Mouse (Mus musculus): ENCODE measurements at regions not wholly inside any gene's neighbourhood (a gene's known extent, or its start where the extent isn't known, plus 50 kb on each side); places are given as distances from the start of the nearest gene placed in this dataset.

GRCm38 (mm10) chr3:56789155-56789554 is 512.6 kb downstream of the Tm4sf1 start:
- DNase-seq = no peak

- no peak for DNase-seq
These were observed 527.9 kb downstream of the Tm4sf1 start for GRCm38 (mm10) chr3:56773920-56774319.

- DNase-seq = no peak
These were observed 531.6 kb downstream of the Tm4sf1 start for GRCm38 (mm10) chr3:56770225-56770624.

- no peak for DNase-seq
These were observed 534.7 kb downstream of the Tm4sf1 start for GRCm38 (mm10) chr3:56767133-56767532.

GRCm38 (mm10) chr3:56764336-56764735 is 537.5 kb downstream of the Tm4sf1 start:
- no peak for DNase-seq

GRCm38 (mm10) chr3:56763896-56764295 is 537.9 kb downstream of the Tm4sf1 start:
- DNase-seq = no peak

- DNase-seq = no peak
These were observed 548.1 kb downstream of the Tm4sf1 start for GRCm38 (mm10) chr3:56753654-56754053.

- DNase-seq = no peak
These were observed 549.9 kb downstream of the Tm4sf1 start for GRCm38 (mm10) chr3:56751926-56752325.

- DNase-seq = no peak
These were observed 557.4 kb upstream of the Nbea start for GRCm38 (mm10) chr3:56740902-56741301.

GRCm38 (mm10) chr3:56739451-56739850 is 556.0 kb upstream of the Nbea start:
- DNase-seq = no peak

GRCm38 (mm10) chr3:56730849-56731248 is 547.3 kb upstream of the Nbea start:
- DNase-seq = no peak

- no peak for DNase-seq
These were observed 541.5 kb upstream of the Nbea start for GRCm38 (mm10) chr3:56724991-56725390.

- no peak for DNase-seq
These were observed 524.8 kb upstream of the Nbea start for GRCm38 (mm10) chr3:56708260-56708659.

GRCm38 (mm10) chr3:56707312-56707711 is 523.8 kb upstream of the Nbea start:
- no peak for DNase-seq

GRCm38 (mm10) chr3:56706038-56706437 is 522.5 kb upstream of the Nbea start:
- no peak for DNase-seq

GRCm38 (mm10) chr3:56698941-56699340 is 515.4 kb upstream of the Nbea start:
- DNase-seq = no peak

GRCm38 (mm10) chr3:56698248-56698647 is 514.7 kb upstream of the Nbea start:
- DNase-seq = no peak

GRCm38 (mm10) chr3:56681031-56681430 is 497.5 kb upstream of the Nbea start:
- no peak for DNase-seq

- DNase-seq = no peak
These were observed 485.3 kb upstream of the Nbea start for GRCm38 (mm10) chr3:56668829-56669228.

- no peak for DNase-seq
These were observed 477.1 kb upstream of the Nbea start for GRCm38 (mm10) chr3:56660594-56660993.

- DNase-seq = no peak
These were observed 463.8 kb upstream of the Nbea start for GRCm38 (mm10) chr3:56647313-56647712.

Data from thymus, postnatal 4 days (tissue).